In the genomic region with DNA sequence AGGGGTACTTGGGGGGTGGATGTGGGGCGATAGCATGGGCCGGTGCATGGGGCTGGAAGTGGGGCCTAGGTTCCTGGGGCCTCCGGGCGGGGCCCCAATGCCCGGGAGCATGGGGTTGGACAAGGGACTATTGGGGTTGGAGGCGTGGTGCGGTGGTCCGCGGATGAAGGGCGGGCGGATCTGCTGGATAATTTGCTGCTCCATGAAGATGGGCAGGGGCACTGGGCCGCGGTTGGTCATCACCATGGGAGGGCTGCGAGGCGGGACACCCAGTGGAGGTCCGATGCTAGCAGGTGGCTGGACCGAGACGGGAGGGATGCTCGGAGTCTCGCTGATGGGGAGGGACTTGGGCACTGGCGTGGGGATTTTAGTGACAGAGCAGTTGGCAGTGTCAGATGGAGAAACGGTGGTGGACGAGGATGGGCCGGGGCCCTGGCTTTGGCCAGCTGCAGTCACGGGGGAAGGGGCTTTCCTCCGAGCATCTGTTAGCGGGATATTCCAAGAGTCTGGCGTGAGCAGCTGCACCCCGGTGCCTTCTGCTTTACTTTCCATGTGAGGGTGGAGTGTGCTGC, we compare ENCODE assay signal across 7 mouse cellular contexts.
A peak's percentile ranks its signal among the peaks of the same experiment; 100 is the strongest.
DNase-seq lines count a peak whose midpoint lies in the region; ATAC-seq and TF ChIP-seq lines count a peak whose summit lies in the region.

No protein-coding gene starts in this region.

- H3K9me3 ChIP-seq in ES-E14 (ENCODE audit: control insufficient read depth, insufficient read depth, low read depth, low read length): no peaks in the 10 kb centered on the region
- H3K9me3 ChIP-seq in forebrain, embryonic 15.5 days: no peaks in the 10 kb centered on the region
- no peaks in the 10 kb centered on the region for H3K9me3 ChIP-seq in midbrain, embryonic 10.5 days (replicated peaks)

- no peak overlapping the region for H3K27ac ChIP-seq in ES-E14 (ENCODE audit: insufficient read depth, low read depth, low read length, poor library complexity, severe bottlenecking)
- no peak overlapping the region for H3K27ac ChIP-seq in forebrain, embryonic 15.5 days (replicated peaks)
- H3K27ac ChIP-seq in midbrain, embryonic 10.5 days (replicated peaks): peak overlapping the region; percentile 78

- H3K4me3 ChIP-seq in ES-E14 (ENCODE audit: insufficient read depth in 1 of 2, low read depth in 1 of 2, low read length in 2 of 2, poor library complexity in 1 of 2, severe bottlenecking in 1 of 2): peak overlapping the region; percentile 58 to 65
- H3K4me3 ChIP-seq in forebrain, embryonic 15.5 days: peak overlapping the region; percentile 49
- peak overlapping the region; percentile 71 for H3K4me3 ChIP-seq in midbrain, embryonic 10.5 days

- no peak for TF ChIP-seq CTCF in brain, embryonic 14.5 days (IDR thresholded peaks at IDR 0.05; ENCODE audit: borderline replicate concordance, extremely low read depth, insufficient read depth, insufficient read length)

- H3K27me3 ChIP-seq in forebrain, embryonic 15.5 days: 0 out of 2 replicates have a peak, but pooled peaks cover 4% of the 10 kb centered on the region
- peaks cover 77% of the 10 kb centered on the region for H3K27me3 ChIP-seq in midbrain, embryonic 10.5 days (ENCODE audit: low read depth, poor library complexity, severe bottlenecking)

- no peak for DNase-seq in ES-E14 (ENCODE audit: low read depth, low spot score)
- peak; percentile 56 for DNase-seq in brain, embryonic 14.5 days (ENCODE audit: low read depth)
- peak; percentile 51 for DNase-seq in midbrain, embryonic 10.5 days (ENCODE audit: low spot score)
- no peak for DNase-seq in thymus, postnatal 4 days
- no peak for DNase-seq in thymus, postnatal 25 days
- no peak for DNase-seq in lung, postnatal 25 days (ENCODE audit: low spot score)

- in situ Hi-C loops in ES-E14 (cut with MboI; ENCODE audit: low sequenced_read_pairs in 2 of 2, unreplicated experiment in 2 of 2): no loop called here

- no peak overlapping the region for H3K9ac ChIP-seq in ES-E14 (ENCODE audit: insufficient read depth, low read depth, low read length, poor library complexity, severe bottlenecking)
- peak overlapping the region; percentile 57 for H3K9ac ChIP-seq in forebrain, embryonic 15.5 days (replicated peaks)

- TF ChIP-seq POLR2A in brain, embryonic 14.5 days (IDR thresholded peaks at IDR 0.05; ENCODE audit: borderline replicate concordance, extremely low read depth, insufficient read depth, insufficient read length, poor library complexity, severe bottlenecking): no peak

- peak overlapping the region; percentile 95 for H3K4me2 ChIP-seq in forebrain, embryonic 15.5 days (replicated peaks)

- no peaks in the 10 kb centered on the region for H3K36me3 ChIP-seq in ES-E14 (ENCODE audit: control insufficient read depth, insufficient read depth, low read length, poor library complexity, severe bottlenecking)
- no peaks in the 10 kb centered on the region for H3K36me3 ChIP-seq in forebrain, embryonic 15.5 days
- peaks cover 2% of the 10 kb centered on the region; the same call in 1 of the 2 replicates for H3K36me3 ChIP-seq in midbrain, embryonic 10.5 days

- WGBS in forebrain, embryonic 15.5 days: 4% methylated on average over 29 of the region's 29 CpGs
- 2% methylated on average over 29 of the region's 29 CpGs for WGBS in midbrain, embryonic 10.5 days

- H3K4me1 ChIP-seq in ES-E14 (ENCODE audit: control insufficient read depth in 2 of 2, insufficient read depth in 2 of 2, low read length in 2 of 2, poor library complexity in 1 of 2): peaks cover 0 to 8% of the 10 kb centered on the region in 2 experiments; a peak in 1 of 4 replicates
- peaks cover 47% of the 10 kb centered on the region for H3K4me1 ChIP-seq in forebrain, embryonic 15.5 days
- peaks cover 29% of the 10 kb centered on the region for H3K4me1 ChIP-seq in midbrain, embryonic 10.5 days

- ATAC-seq in forebrain, embryonic 15.5 days (replicated peaks): 0 out of 2 replicates have a peak, but pooled peaks have one; percentile 17

TF ChIP-seq in ES-E14, 5 proteins besides CTCF, POLR2A, EP300 and RAD21:
- no peak for TF ChIP-seq CHD2 (IDR thresholded peaks at IDR 0.05; ENCODE audit: low read depth, low read length)
- TF ChIP-seq ZC3H11A (IDR thresholded peaks at IDR 0.05; ENCODE audit: borderline replicate concordance, low read depth, low read length): no peak
- TF ChIP-seq ZNF384 (IDR thresholded peaks at IDR 0.05; ENCODE audit: low read depth, low read length): no peak
- TF ChIP-seq MAFK (IDR thresholded peaks at IDR 0.05; ENCODE audit: insufficient read depth, low read depth, low read length): no peak
- no peak for TF ChIP-seq HCFC1 (IDR thresholded peaks at IDR 0.05; ENCODE audit: borderline replicate concordance, insufficient read depth, low read length)

Comparison
In these comparisons a context has a peak if more than half of its experiments do, and no peak if none do; other contexts are left out.
1. DNase-seq: peak in brain, embryonic 14.5 days (single experiment) and midbrain, embryonic 10.5 days (single experiment); none in ES-E14 (single experiment), thymus, postnatal 4 days (single experiment), thymus, postnatal 25 days (single experiment) and lung, postnatal 25 days (single experiment).
2. Peak in every context shown above with its lines, with median percentiles within 50 percentile points of each other: H3K4me3 ChIP-seq.